Mouse (Mus musculus): ENCODE results near the gene Zp1.

Zp1 gene

DNA sequence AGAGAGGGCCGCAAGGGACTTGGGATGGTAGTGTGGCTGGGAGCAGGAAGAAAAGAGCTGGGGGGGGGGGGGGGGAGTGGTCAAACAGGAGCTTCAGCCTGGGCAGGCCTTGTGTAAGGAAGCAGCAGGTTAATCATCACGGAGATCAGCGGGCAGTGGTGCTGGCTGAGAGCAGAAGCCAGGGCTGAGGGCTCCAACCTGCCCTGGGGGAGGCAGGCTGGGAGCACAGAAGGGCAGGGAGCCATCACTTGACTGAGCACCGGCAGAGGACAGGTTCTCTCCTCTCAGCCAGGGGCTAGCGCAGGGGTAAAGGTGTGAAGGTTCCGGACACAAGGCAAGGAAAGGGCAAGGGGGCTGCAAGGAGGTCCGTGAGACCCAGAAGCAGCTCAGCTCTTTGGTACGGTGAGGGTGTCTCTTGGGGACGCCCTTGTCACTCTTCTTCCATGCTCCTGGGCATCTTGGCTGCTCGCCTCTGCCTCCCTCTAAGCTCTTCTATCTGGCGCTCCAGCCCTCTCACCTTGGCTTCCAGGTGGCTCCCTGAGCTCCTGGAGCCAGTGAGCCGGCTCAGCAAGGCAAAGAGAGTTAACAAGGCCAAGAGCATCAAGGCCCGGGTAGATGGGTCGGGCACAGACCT, 49.0 kb downstream of the Zp1 start:
- no peak for DNase-seq (ENCODE audit: low read depth)

DNA sequence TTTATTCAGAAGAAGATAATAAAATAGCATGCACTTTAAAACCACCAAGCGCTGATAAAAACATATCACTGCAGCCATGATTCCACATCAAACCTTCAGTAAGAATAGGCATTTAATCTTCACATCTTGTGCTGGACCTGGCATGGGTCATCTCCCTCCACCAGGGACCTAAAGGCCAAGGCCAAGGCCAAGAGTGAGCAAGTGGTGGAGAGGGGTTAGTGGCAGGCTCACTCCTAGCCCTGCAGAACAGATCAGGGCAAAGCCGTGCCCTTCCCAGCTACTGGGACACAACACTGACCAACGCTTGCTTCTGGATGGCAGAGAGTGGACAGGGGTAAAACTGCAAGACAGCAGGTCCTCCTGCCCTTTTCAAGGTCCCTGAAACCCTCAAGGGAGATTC, 49.8 kb downstream of the Zp1 start:
- no peak for DNase-seq (ENCODE audit: low read depth)

DNA sequence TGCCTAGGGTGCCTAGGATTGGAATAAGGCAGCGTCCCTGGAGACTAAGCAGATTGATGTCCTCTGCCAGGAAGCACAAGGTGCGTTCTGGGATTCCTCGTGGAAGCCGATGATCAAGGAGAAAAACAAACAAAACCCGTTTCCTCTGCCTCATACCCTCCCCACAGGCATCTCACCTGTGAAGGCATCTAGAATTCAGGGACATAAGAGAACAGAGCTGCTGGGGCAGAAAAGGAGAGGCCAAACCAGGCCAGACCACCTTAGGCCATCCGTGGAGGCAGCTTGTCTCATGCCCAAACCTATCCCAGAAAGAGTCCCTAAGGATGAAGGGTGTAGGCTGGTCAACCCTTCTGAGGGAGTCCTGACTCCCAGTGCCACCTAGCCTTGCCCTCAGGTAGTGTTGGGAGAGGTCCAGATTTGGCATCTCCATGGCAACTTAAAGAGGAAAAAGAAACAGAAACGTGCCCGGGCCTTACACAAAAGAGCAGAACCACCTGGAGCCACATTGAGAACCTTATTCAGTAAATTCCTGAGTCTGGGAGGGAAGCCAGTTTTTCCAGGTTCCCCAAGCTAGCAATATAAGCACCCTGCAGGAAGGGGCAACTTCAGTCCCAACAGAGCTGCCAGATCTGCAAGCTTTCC, 50.4 kb downstream of the Zp1 start, which contains the start of gene Tmem132a:
Gene Tmem132a, minus strand, starts transcription at position 55 of the 642 bp plus-strand sequence.
- no peak for DNase-seq (ENCODE audit: low read depth)

DNA sequence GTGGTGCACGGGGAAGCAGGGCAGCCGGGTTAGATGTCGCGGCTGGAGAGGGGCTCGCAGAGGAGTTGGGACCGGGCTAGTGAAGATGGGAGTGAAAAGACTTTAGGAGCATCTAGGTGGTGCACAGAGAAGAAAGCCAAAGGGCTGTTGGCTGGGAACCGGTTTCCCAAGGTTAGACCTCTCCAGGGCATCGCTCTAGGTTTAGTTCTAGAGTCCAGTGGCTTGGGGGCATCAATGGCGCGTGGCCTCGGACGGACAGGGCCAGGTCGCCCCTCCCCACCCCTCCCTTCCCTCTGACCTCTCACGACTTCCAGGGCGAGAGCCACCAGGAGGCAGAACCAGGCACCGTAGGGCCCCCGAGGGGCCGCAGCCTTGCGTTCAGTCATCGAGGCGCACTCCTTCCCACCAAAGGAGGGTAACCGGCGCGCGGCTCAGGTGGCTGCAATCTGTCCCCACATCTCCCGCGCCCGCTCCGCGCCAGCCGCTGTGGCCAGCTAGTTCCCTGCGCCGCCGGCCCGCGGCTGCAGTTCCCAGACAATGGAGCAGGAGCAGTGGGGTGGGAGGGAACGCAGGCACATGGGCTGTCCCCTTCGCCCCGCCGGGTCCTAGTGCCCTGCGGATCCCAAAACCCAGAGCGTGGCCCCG, 51.1 kb downstream of the Zp1 start:
- no peak for DNase-seq (ENCODE audit: low read depth)

DNA sequence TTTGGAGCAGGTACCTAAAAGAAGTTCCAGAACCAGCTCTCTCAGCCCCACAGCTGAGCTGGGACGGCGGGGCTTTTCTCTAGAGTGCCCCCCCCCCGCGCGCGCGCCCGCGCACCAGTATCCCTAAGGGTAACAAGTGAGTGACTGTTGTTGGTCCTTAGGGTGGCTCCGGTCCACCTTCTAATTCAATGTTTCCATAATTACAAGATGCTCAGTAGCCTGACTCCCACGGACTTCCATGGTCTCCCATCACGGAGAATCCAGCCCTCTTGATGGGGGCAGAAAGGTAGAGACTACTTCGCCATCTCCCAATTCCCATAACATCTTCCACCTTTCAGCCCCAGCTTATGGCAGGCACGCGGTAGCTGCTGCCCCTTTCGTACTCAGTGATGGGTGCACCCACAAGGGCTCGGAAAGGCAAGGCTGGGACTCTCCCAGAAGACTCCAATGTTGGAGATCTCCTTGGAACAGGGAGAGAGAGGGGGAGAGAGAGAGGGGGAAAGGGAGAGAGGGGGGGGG, 51.8 kb downstream of the Zp1 start:
- DNase-seq (ENCODE audit: low read depth): no peak

DNA sequence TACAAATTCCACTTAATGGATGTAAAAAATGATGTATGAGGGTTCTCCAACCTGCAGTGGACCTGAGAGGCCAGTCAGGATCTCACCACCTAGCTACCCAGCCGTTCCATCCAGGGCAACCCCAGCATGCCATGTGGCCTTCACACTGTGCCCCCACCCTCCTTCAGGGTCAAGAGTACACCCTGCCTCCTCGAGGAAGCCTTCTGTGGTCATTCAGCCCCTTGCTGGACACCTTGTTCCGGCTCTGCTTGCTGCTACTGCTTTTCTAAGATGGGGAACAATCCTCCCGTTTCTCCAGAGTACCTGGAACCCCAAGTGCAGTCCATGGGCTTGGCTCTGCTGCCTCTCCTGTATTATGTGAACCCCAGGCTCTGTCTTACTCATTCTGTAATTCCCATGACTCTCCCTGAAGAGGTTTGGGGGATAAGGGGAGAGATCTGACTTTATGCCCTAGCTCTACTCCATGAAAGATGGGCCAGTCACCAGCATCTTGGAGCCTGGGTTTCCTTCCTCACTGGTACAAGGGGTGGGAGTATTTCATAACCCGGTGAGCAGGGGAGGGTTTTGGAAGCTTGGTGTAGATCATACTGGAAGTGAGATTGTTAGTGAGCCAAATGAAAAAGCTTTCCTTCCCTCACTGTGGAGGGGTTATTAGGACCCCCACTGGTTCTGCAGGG, 52.3 kb downstream of the Zp1 start:
- DNase-seq (ENCODE audit: low read depth): no peak

DNA sequence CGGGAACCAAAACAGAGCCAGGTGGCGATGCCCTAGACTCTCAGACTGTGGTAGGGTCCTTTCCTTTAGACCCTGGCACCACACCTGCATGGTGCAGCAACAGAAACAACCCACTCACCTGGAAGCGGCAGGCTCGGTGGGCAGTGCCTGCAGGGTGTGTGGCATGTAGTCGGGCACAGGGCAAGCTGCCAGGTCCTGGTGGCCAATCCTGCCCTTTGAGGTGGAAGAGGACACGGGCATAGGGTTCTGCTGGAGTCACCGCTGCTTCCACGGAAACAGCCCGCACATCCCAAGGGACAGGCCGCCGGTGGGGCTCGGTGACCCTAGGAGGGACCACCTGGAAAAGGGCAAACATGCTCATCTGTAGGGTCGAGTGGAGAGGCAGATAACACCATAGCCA, 54.1 kb downstream of the Zp1 start:
- no peak for DNase-seq (ENCODE audit: low read depth)
